24 mouse cellular contexts compared by ENCODE assay signal in the genomic region with DNA sequence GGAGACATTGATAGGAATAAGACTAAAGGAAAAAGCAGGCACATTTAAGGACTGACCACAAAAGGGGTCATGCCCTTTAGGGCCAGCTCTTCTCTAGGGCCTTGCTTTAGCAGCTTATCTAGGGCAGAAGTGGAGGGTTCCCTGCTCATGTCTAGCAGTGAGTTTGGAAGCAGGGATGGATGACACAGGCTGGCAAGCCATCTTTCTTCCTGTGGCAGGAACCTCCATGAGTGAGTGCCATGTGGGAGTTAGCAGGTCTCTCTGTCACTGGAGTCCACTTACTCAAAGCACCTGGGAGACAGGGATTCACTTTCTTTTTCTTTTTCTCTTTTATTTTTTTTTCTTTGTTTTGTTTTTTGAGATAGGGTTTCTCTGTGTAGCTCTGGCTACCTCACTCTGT. TPM values are rescaled to one million over a fixed set of nuclear protein-coding genes. Genes with fewer than 3 reads are reported as not detected.
DNase-seq lines count a peak whose midpoint lies in the region; ATAC-seq and TF ChIP-seq lines count a peak whose summit lies in the region.
"Had no signal": no experiment of that assay in that cellular context is flagged by ENCODE, and none has a peak within 500 bp of the region (broad histone marks: within the 10 kb centered on the region; RNA-seq: fewer than 3 reads in every experiment).

No protein-coding gene starts in this region.

- H3K27ac ChIP-seq in intestine, postnatal 0 days (ENCODE audit: low read depth, low read length), result peak overlapping the region; percentile 35; the same call in 1 of the 2 replicates
- H3K27ac ChIP-seq in intestine, embryonic 15.5 days, result no peak overlapping the region
- H3K27ac ChIP-seq in midbrain, embryonic 11.5 days (ENCODE audit: low read depth, low read length), result no peak overlapping the region
- H3K27ac ChIP-seq in midbrain, postnatal 0 days (ENCODE audit: low read depth, low read length), result no peak overlapping the region
- H3K27ac ChIP-seq: embryonic facial prominence, embryonic 10.5 days; embryonic facial prominence, embryonic 12.5 days; forebrain, embryonic 13.5 days; forebrain, embryonic 15.5 days had no signal

- H3K27me3 ChIP-seq in intestine, postnatal 0 days (replicated peaks; ENCODE audit: control insufficient read depth, insufficient read depth, low read length), result peaks cover 7% of the 10 kb centered on the region
- H3K27me3 ChIP-seq in intestine, embryonic 15.5 days (replicated peaks), result peaks cover 13% of the 10 kb centered on the region
- peaks cover 18% of the 10 kb centered on the region for H3K27me3 ChIP-seq in midbrain, embryonic 11.5 days (ENCODE audit: control insufficient read depth, insufficient read depth, low read length)
- peaks cover 9% of the 10 kb centered on the region; the same call in 1 of the 2 replicates for H3K27me3 ChIP-seq in midbrain, postnatal 0 days (ENCODE audit: insufficient read depth, low read length)
- H3K27me3 ChIP-seq: CH12.LX, Patski had no signal

- no peak overlapping the region for H3K4me2 ChIP-seq in intestine, postnatal 0 days (replicated peaks; ENCODE audit: low read depth)
- H3K4me2 ChIP-seq in intestine, embryonic 15.5 days (replicated peaks), result no peak overlapping the region
- no peak overlapping the region for H3K4me2 ChIP-seq in midbrain, embryonic 11.5 days
- H3K4me2 ChIP-seq in midbrain, postnatal 0 days (ENCODE audit: low read depth, low read length, poor library complexity, severe bottlenecking), result no peak overlapping the region
- H3K4me2 ChIP-seq: embryonic facial prominence, embryonic 12.5 days; forebrain, embryonic 13.5 days; forebrain, embryonic 15.5 days had no signal

- no peak overlapping the region for H3K4me3 ChIP-seq in intestine, postnatal 0 days (ENCODE audit: low read depth, low read length)
- H3K4me3 ChIP-seq in intestine, embryonic 15.5 days (replicated peaks), result no peak overlapping the region
- H3K4me3 ChIP-seq in midbrain, embryonic 11.5 days (ENCODE audit: low read depth, low read length), result no peak overlapping the region
- no peak overlapping the region for H3K4me3 ChIP-seq in midbrain, postnatal 0 days (ENCODE audit: low read depth, low read length)
- H3K4me3 ChIP-seq: embryonic facial prominence, embryonic 10.5 days; embryonic facial prominence, embryonic 12.5 days; forebrain, embryonic 13.5 days; forebrain, embryonic 15.5 days had no signal

- DNase-seq in heart, adult 11 months, result peak; percentile 69
- DNase-seq in heart, adult 18-20 months, result no peak
- DNase-seq in midbrain, embryonic 11.5 days (ENCODE audit: low spot score, missing footprints), result peak; percentile 78
- DNase-seq in midbrain, postnatal 0 days (ENCODE audit: low spot score), result no peak
- DNase-seq: adrenal gland, adult 8-10 months; adrenal gland, postnatal 14 days; adrenal gland, postnatal 36 days; B cell, adult 2 months; cerebellum, adult 11-12 months; cerebellum, adult 2 months; cerebellum, adult 9-10 months; cerebellum, postnatal 10 days; cerebellum, postnatal 25 days had no signal

- H3K9me3 ChIP-seq in intestine, postnatal 0 days (ENCODE audit: control insufficient read depth), result no peaks in the 10 kb centered on the region
- H3K9me3 ChIP-seq in intestine, embryonic 15.5 days, result no peaks in the 10 kb centered on the region
- H3K9me3 ChIP-seq in midbrain, embryonic 11.5 days (ENCODE audit: control insufficient read depth, low read length), result no peaks in the 10 kb centered on the region
- no peaks in the 10 kb centered on the region for H3K9me3 ChIP-seq in midbrain, postnatal 0 days (ENCODE audit: low read length)
- H3K9me3 ChIP-seq: embryonic facial prominence, embryonic 10.5 days; embryonic facial prominence, embryonic 12.5 days; forebrain, embryonic 13.5 days; forebrain, embryonic 15.5 days had no signal

- ATAC-seq in intestine, postnatal 0 days, result no peak
- no peak for ATAC-seq in intestine, embryonic 15.5 days
- no peak for ATAC-seq in midbrain, embryonic 11.5 days (ENCODE audit: low FRiP score)
- ATAC-seq in midbrain, postnatal 0 days (ENCODE audit: low FRiP score), result no peak
- ATAC-seq: activated CD4-positive, CD25-positive, alpha-beta regulatory T cell, adult 4 months; CD4-positive, CD25-positive, alpha-beta regulatory T cell, adult 4 months; forebrain, embryonic 13.5 days; forebrain, embryonic 15.5 days; Patski had no signal

- H3K36me3 ChIP-seq in intestine, postnatal 0 days (ENCODE audit: control insufficient read depth, insufficient read depth), result no peaks in the 10 kb centered on the region
- no peaks in the 10 kb centered on the region for H3K36me3 ChIP-seq in intestine, embryonic 15.5 days
- no peaks in the 10 kb centered on the region for H3K36me3 ChIP-seq in midbrain, embryonic 11.5 days (ENCODE audit: control insufficient read depth, insufficient read depth, low read length)
- no peaks in the 10 kb centered on the region for H3K36me3 ChIP-seq in midbrain, postnatal 0 days (ENCODE audit: insufficient read depth, low read length)
- H3K36me3 ChIP-seq: embryonic facial prominence, embryonic 10.5 days; embryonic facial prominence, embryonic 12.5 days; forebrain, embryonic 15.5 days; G1E had no signal

- TF ChIP-seq CTCF in intestine, postnatal 0 days (IDR thresholded peaks at IDR 0.05; ENCODE audit: low read depth), result no peak
- TF ChIP-seq CTCF in midbrain, postnatal 0 days (IDR thresholded peaks at IDR 0.05), result no peak

- no peak overlapping the region for H3K9ac ChIP-seq in intestine, postnatal 0 days (ENCODE audit: low read depth, low read length)
- no peak overlapping the region for H3K9ac ChIP-seq in intestine, embryonic 15.5 days
- H3K9ac ChIP-seq in midbrain, embryonic 11.5 days (ENCODE audit: low read length), result no peak overlapping the region
- H3K9ac ChIP-seq in midbrain, postnatal 0 days (replicated peaks; ENCODE audit: low read length, poor library complexity, severe bottlenecking), result no peak overlapping the region
- H3K9ac ChIP-seq: embryonic facial prominence, embryonic 12.5 days; forebrain, embryonic 13.5 days; forebrain, embryonic 15.5 days had no signal

- H3K4me1 ChIP-seq in intestine, postnatal 0 days (replicated peaks; ENCODE audit: control insufficient read depth, insufficient read depth, low read length), result peaks cover 11% of the 10 kb centered on the region; the same call in 1 of the 2 replicates
- H3K4me1 ChIP-seq in intestine, embryonic 15.5 days (replicated peaks), result peaks cover 29% of the 10 kb centered on the region
- no peaks in the 10 kb centered on the region for H3K4me1 ChIP-seq in midbrain, embryonic 11.5 days (ENCODE audit: control insufficient read depth, insufficient read depth, low read length)
- H3K4me1 ChIP-seq in midbrain, postnatal 0 days (ENCODE audit: insufficient read depth, low read length), result peaks cover 13% of the 10 kb centered on the region; the same call in 1 of the 2 replicates

RNA-seq across cellular contexts. Expression of a gene that starts 1.3 kb away (rescaled TPM):
- 1 to 10 TPM; 1.3 to 1.5 TPM for total RNA-seq in heart, adult 18-20 months (2021)
- 0.78 and 1.1 TPM in 2 replicates for polyA plus RNA-seq in intestine, postnatal 0 days (2015; fragmentation: Nextera tagmentation; extraction: Ambion mirVana)
- polyA plus RNA-seq in intestine, embryonic 15.5 days (2015; fragmentation: Nextera tagmentation; extraction: Ambion mirVana), result 2.2 and 2.4 TPM in 2 replicates
- 1.4 and 2.2 TPM in 2 replicates for polyA plus RNA-seq in midbrain, embryonic 11.5 days (2014; fragmentation: Nextera tagmentation; extraction: Ambion mirVana)
- 13.5 and 14.0 TPM in 2 replicates for total RNA-seq in midbrain, postnatal 0 days (2014; rRNA removed)
- polyA plus RNA-seq in midbrain, postnatal 0 days (2015; fragmentation: Nextera tagmentation; extraction: Ambion mirVana), result 2.7 TPM in 2 replicates
- total RNA-seq: CH12.LX, G1E had no signal
- polyA plus RNA-seq: activated CD4-positive, CD25-positive, alpha-beta regulatory T cell, adult 4 months; CD4-positive, CD25-positive, alpha-beta regulatory T cell, adult 4 months; G1E; Patski had no signal

RNA-seq across cellular contexts. Expression of a gene that starts 14.1 kb away (rescaled TPM):
- 10 to 100 TPM; 42.3 to 44.8 TPM for total RNA-seq in heart, adult 18-20 months (2021)
- 18.1 and 18.3 TPM in 2 replicates for polyA plus RNA-seq in intestine, postnatal 0 days (2015; fragmentation: Nextera tagmentation; extraction: Ambion mirVana)
- 46.1 and 47.0 TPM in 2 replicates for polyA plus RNA-seq in intestine, embryonic 15.5 days (2015; fragmentation: Nextera tagmentation; extraction: Ambion mirVana)
- polyA plus RNA-seq in midbrain, embryonic 11.5 days (2014; fragmentation: Nextera tagmentation; extraction: Ambion mirVana), result 16.3 and 21.0 TPM in 2 replicates
- total RNA-seq in midbrain, postnatal 0 days (2014; rRNA removed), result 26.1 and 34.3 TPM in 2 replicates
- polyA plus RNA-seq in midbrain, postnatal 0 days (2015; fragmentation: Nextera tagmentation; extraction: Ambion mirVana), result 14.7 and 15.6 TPM in 2 replicates
- total RNA-seq: CH12.LX, G1E had no signal
- polyA plus RNA-seq: G1E, Patski had no signal

RNA-seq across cellular contexts. Expression of a gene that starts 49.5 kb away (rescaled TPM):
- total RNA-seq in heart, adult 18-20 months (2021), result 10 to 100 TPM; 31.2 to 41.1 TPM
- polyA plus RNA-seq in intestine, postnatal 0 days (2015; fragmentation: Nextera tagmentation; extraction: Ambion mirVana), result 4.8 and 5.0 TPM in 2 replicates
- polyA plus RNA-seq in intestine, embryonic 15.5 days (2015; fragmentation: Nextera tagmentation; extraction: Ambion mirVana), result 9.5 and 10.3 TPM in 2 replicates
- polyA plus RNA-seq in midbrain, embryonic 11.5 days (2014; fragmentation: Nextera tagmentation; extraction: Ambion mirVana), result 5.9 and 7.3 TPM in 2 replicates
- 16.9 and 23.0 TPM in 2 replicates for total RNA-seq in midbrain, postnatal 0 days (2014; rRNA removed)
- polyA plus RNA-seq in midbrain, postnatal 0 days (2015; fragmentation: Nextera tagmentation; extraction: Ambion mirVana), result 4.1 and 4.5 TPM in 2 replicates

Comparison
In these comparisons a context has a peak if more than half of its experiments do, and no peak if none do; other contexts are left out.
1. DNase-seq: peak in heart, adult 11 months (single experiment) and midbrain, embryonic 11.5 days (single experiment); none in heart, adult 18-20 months (0 of 2) and midbrain, postnatal 0 days (single experiment).